Mouse (Mus musculus) myocyte (in vitro differentiated cells): Measurements from ENCODE around the gene D630045J12Rik. TPM values are rescaled to one million over a fixed set of nuclear protein-coding genes. Genes with fewer than 3 reads are reported as not detected.

Experiments used
- H3K27me3 ChIP-seq: one replicate; pipeline ENCODE4 v1.6.1; 2011; ENCODE audit not compliant: control insufficient read depth, insufficient read depth, insufficient read length
- H3K36me3 ChIP-seq: one replicate; pipeline ENCODE4 v1.6.1; 2011; ENCODE audit not compliant: control insufficient read depth, insufficient read depth
- H3K4me2 ChIP-seq: one replicate; pipeline ENCODE4 v1.6.1; 2011; ENCODE audit warnings: low read depth, control low read depth
- H3K4me3 ChIP-seq: one replicate; pipeline ENCODE4 v1.5.1; 2011; ENCODE audit warnings: mild to moderate bottlenecking, control low read depth, moderate library complexity
- H3K79me2 ChIP-seq: one replicate; pipeline ENCODE4 v1.6.1; 2011; ENCODE audit not compliant: control insufficient read depth, insufficient read depth
- H3ac ChIP-seq: one replicate; pipeline ENCODE4 v1.6.1; 2011; ENCODE audit not compliant: control insufficient read depth, insufficient read length
- CEBPB ChIP-seq: IDR thresholded peaks from 2 replicates; pipeline ENCODE4 v1.6.1; 2011; ENCODE audit warnings: mild to moderate bottlenecking, moderate library complexity; ENCODE audit not compliant: poor library complexity, insufficient read depth, severe bottlenecking
- E2F4 ChIP-seq: IDR thresholded peaks from one replicate; pipeline ENCODE4 v1.6.1; 2011; ENCODE audit warnings: mild to moderate bottlenecking, control low read depth, moderate library complexity; ENCODE audit not compliant: insufficient read depth
- MAX ChIP-seq: IDR thresholded peaks from one replicate; pipeline ENCODE4 v1.6.1; 2011; ENCODE audit warnings: low read depth, mild to moderate bottlenecking, control low read depth
- MYOD1 ChIP-seq, 3 experiments: IDR thresholded peaks; one replicate each; pipeline ENCODE4 v1.6.1; 2011; ENCODE audit warnings: control low read depth in 2 of 3, low read depth in 2 of 3, mild to moderate bottlenecking in 2 of 3, moderate library complexity in 1 of 3; ENCODE audit not compliant: insufficient read length in 2 of 3, control insufficient read depth in 1 of 3
- MYOG ChIP-seq, 3 experiments: IDR thresholded peaks; one replicate each; pipeline ENCODE4 v1.6.1; 2011; ENCODE audit warnings: control low read depth in 2 of 3, low read depth in 2 of 3, mild to moderate bottlenecking in 2 of 3; ENCODE audit not compliant: insufficient read length in 2 of 3, control insufficient read depth in 1 of 3, insufficient read depth in 1 of 3
- POLR2A ChIP-seq: IDR thresholded peaks from one replicate; pipeline ENCODE4 v1.6.1; 2011; ENCODE audit warnings: low read depth, mild to moderate bottlenecking, control low read depth, moderate library complexity; ENCODE audit not compliant: insufficient read length
- POLR2AphosphoS2 ChIP-seq: IDR thresholded peaks from one replicate; pipeline ENCODE4 v1.6.1; 2011; ENCODE audit warnings: low read depth, control low read depth; ENCODE audit not compliant: insufficient read length
- REST ChIP-seq: IDR thresholded peaks from one replicate; pipeline ENCODE4 v1.6.1; 2011; ENCODE audit warnings: mild to moderate bottlenecking, control low read depth, moderate library complexity; ENCODE audit not compliant: insufficient read depth, insufficient read length
- SRF ChIP-seq: IDR thresholded peaks from one replicate; pipeline ENCODE4 v1.6.1; 2011; ENCODE audit warnings: low read depth; ENCODE audit not compliant: control insufficient read depth, insufficient read length
- TCF12 ChIP-seq: IDR thresholded peaks from one replicate; pipeline ENCODE4 v1.6.1; 2011; ENCODE audit warnings: mild to moderate bottlenecking, control low read depth; ENCODE audit not compliant: poor library complexity, insufficient read depth, severe bottlenecking
- TCF3 ChIP-seq: IDR thresholded peaks from one replicate; pipeline ENCODE4 v1.6.1; 2011; ENCODE audit warnings: low read depth, control low read depth; ENCODE audit not compliant: insufficient read length
- USF1 ChIP-seq: IDR thresholded peaks from one replicate; pipeline ENCODE4 v1.6.1; 2011; ENCODE audit warnings: low read depth, mild to moderate bottlenecking, control low read depth, moderate library complexity
- polyA plus RNA-seq: library from polyadenylated mRNA; unstranded; fragments of >200 nt; fragmentation: generic; extraction: Trizol; gene quantifications from one replicate; pipeline ENCODE4 v1.2.1, GENCODE M21; 2012; ENCODE audit warnings: missing spikeins

The D630045J12Rik gene
- polyA plus RNA-seq, 1 experiment, result 0.77 TPM

- Histone ChIP-seq H3K36me3 (no peaks in the 10 kb centered on the region), H3K79me2 (no peaks in the 10 kb centered on the region), H3K4me2 (peak overlapping the region; percentile 53), H3K4me3 (no peak overlapping the region), H3ac (no peak overlapping the region), H3K27me3 (no peaks in the 10 kb centered on the region)
- no peak for TF ChIP-seq MYOG (IDR thresholded peaks at IDR 0.05; ENCODE audit: control insufficient read depth in 1 of 3, insufficient read depth in 1 of 3, insufficient read length in 2 of 3, low read depth in 2 of 3)
- no peak for TF ChIP-seq REST
- TF ChIP-seq TCF3, result no peak
- TF ChIP-seq MYOD1 (IDR thresholded peaks at IDR 0.05; ENCODE audit: control insufficient read depth in 1 of 3, insufficient read length in 2 of 3, low read depth in 2 of 3), result no peak
- no peak for TF ChIP-seq SRF
- TF ChIP-seq USF1, result no peak
- no peak for TF ChIP-seq POLR2A
- TF ChIP-seq E2F4, result no peak
- TF ChIP-seq TCF12, result no peak
- no peak for TF ChIP-seq POLR2AphosphoS2
- no peak for TF ChIP-seq CEBPB
- TF ChIP-seq MAX, result no peak
These were observed 46.8 kb downstream of the D630045J12Rik start for GRCm38 (mm10) chr6:38206941-38207531.

GRCm38 (mm10) chr6:38205375-38205774, 48.4 kb downstream of the D630045J12Rik start:
- no peaks in the 10 kb centered on the region for H3K36me3 ChIP-seq
- H3ac ChIP-seq, result no peak overlapping the region
- no peaks in the 10 kb centered on the region for H3K27me3 ChIP-seq
- H3K4me2 ChIP-seq, result no peak overlapping the region
- no peak overlapping the region for H3K4me3 ChIP-seq
- TF ChIP-seq TCF12 (no peak), USF1 (no peak), MYOD1 (IDR thresholded peaks at IDR 0.05; ENCODE audit: control insufficient read depth in 1 of 3, insufficient read length in 2 of 3, low read depth in 2 of 3) (no peak), POLR2AphosphoS2 (no peak), CEBPB (no peak), MYOG (IDR thresholded peaks at IDR 0.05; ENCODE audit: control insufficient read depth in 1 of 3, insufficient read depth in 1 of 3, insufficient read length in 2 of 3, low read depth in 2 of 3) (no peak), E2F4 (no peak), TCF3 (no peak), SRF (no peak), POLR2A (no peak), REST (no peak), MAX (no peak)
- no peaks in the 10 kb centered on the region for H3K79me2 ChIP-seq

GRCm38 (mm10) chr6:38203820-38204219, 50.0 kb downstream of the D630045J12Rik start:
- Histone ChIP-seq H3K4me3 (no peak overlapping the region), H3K4me2 (no peak overlapping the region), H3K79me2 (no peaks in the 10 kb centered on the region), H3K36me3 (no peaks in the 10 kb centered on the region), H3ac (no peak overlapping the region), H3K27me3 (no peaks in the 10 kb centered on the region)
- TF ChIP-seq E2F4 (no peak), REST (no peak), POLR2A (no peak), CEBPB (no peak), TCF12 (no peak), POLR2AphosphoS2 (no peak), MAX (no peak), MYOG (IDR thresholded peaks at IDR 0.05; ENCODE audit: control insufficient read depth in 1 of 3, insufficient read depth in 1 of 3, insufficient read length in 2 of 3, low read depth in 2 of 3) (no peak), SRF (no peak), TCF3 (no peak), USF1 (no peak), MYOD1 (IDR thresholded peaks at IDR 0.05; ENCODE audit: control insufficient read depth in 1 of 3, insufficient read length in 2 of 3, low read depth in 2 of 3) (no peak)

GRCm38 (mm10) chr6:38202816-38203215, 51.0 kb downstream of the D630045J12Rik start:
- H3K27me3 ChIP-seq, result no peaks in the 10 kb centered on the region
- no peaks in the 10 kb centered on the region for H3K79me2 ChIP-seq
- no peak for TF ChIP-seq MYOD1 (IDR thresholded peaks at IDR 0.05; ENCODE audit: control insufficient read depth in 1 of 3, insufficient read length in 2 of 3, low read depth in 2 of 3)
- no peak for TF ChIP-seq MAX
- TF ChIP-seq CEBPB, result no peak
- TF ChIP-seq USF1, result no peak
- TF ChIP-seq SRF, result no peak
- TF ChIP-seq REST, result no peak
- no peak for TF ChIP-seq MYOG (IDR thresholded peaks at IDR 0.05; ENCODE audit: control insufficient read depth in 1 of 3, insufficient read depth in 1 of 3, insufficient read length in 2 of 3, low read depth in 2 of 3)
- TF ChIP-seq POLR2A, result no peak
- TF ChIP-seq TCF12, result no peak
- no peak for TF ChIP-seq E2F4
- no peak for TF ChIP-seq POLR2AphosphoS2
- TF ChIP-seq TCF3, result no peak
- no peaks in the 10 kb centered on the region for H3K36me3 ChIP-seq
- no peak overlapping the region for H3ac ChIP-seq
- H3K4me2 ChIP-seq, result no peak overlapping the region
- no peak overlapping the region for H3K4me3 ChIP-seq
